Mouse (Mus musculus) forebrain, embryonic 16.5 days (tissue): ENCODE data around the gene Poln. TPM values are rescaled to one million over a fixed set of nuclear protein-coding genes. Genes with fewer than 3 reads are reported as not detected.

Source experiments
- ATAC-seq: fragments of 200-750 bp; cut with Nextera tagmentation; 2 replicates; pipeline ENCODE4 v1.8.0; 2017; ENCODE audit warnings: mild to moderate bottlenecking, moderate library complexity
- H3K27ac ChIP-seq: fragments of 300-500 bp; sonication (generic); 2 replicates; pipeline ENCODE4 v1.5.1; 2014; ENCODE audit warnings: low read length, control low read depth
- H3K27me3 ChIP-seq: fragments of 300-500 bp; sonication (generic); replicated peaks from 2 replicates; pipeline ENCODE4 v1.6.1; 2014; ENCODE audit warnings: low read length; ENCODE audit not compliant: control insufficient read depth, insufficient read depth
- H3K36me3 ChIP-seq: fragments of 300-500 bp; sonication (generic); 2 replicates; pipeline ENCODE4 v1.6.1; 2014; ENCODE audit not compliant: control insufficient read depth, insufficient read depth
- H3K4me1 ChIP-seq: fragments of 300-500 bp; sonication (generic); replicated peaks from 2 replicates; pipeline ENCODE4 v1.6.1; 2014; ENCODE audit warnings: low read length; ENCODE audit not compliant: control insufficient read depth, insufficient read depth
- H3K4me2 ChIP-seq: fragments of 300-500 bp; sonication (generic); 2 replicates; pipeline ENCODE4 v1.6.1; 2014; ENCODE audit warnings: mild to moderate bottlenecking, low read length, control low read depth
- H3K4me3 ChIP-seq: fragments of 300-500 bp; sonication (generic); replicated peaks from 2 replicates; pipeline ENCODE4 v1.5.1; 2014; ENCODE audit warnings: mild to moderate bottlenecking, low read length, control low read depth
- H3K9ac ChIP-seq: fragments of 300-500 bp; sonication (generic); replicated peaks from 2 replicates; pipeline ENCODE4 v1.6.1; 2014; ENCODE audit warnings: low read depth, low read length, control low read depth
- H3K9me3 ChIP-seq: fragments of 300-500 bp; sonication (generic); 2 replicates; pipeline ENCODE4 v1.6.1; 2016; ENCODE audit warnings: low read length; ENCODE audit not compliant: control insufficient read depth
- WGBS: fragments of 180-500 bp; shearing (Covaris S2); extraction: QIAGEN DNeasy Blood & Tissue Kit; methylation state at CpG from one replicate; pipeline ENCODE4 v1.1.7; 2014; 5-methylcytosine and 5-hydroxymethylcytosine counted together
- polyA plus RNA-seq: library from polyadenylated mRNA; unstranded; fragments of >200 nt; fragmentation: Nextera tagmentation; extraction: Ambion mirVana; gene quantifications from 2 replicates; pipeline ENCODE4 v1.2.1, GENCODE M21; 2015

The Poln gene
- polyA plus RNA-seq, 1 experiment from 2014 or later: 0.73 TPM

- H3K9me3 ChIP-seq: no peaks in the 10 kb centered on the region
- no peak for ATAC-seq
- H3K4me1 ChIP-seq: peaks cover 9% of the 10 kb centered on the region
- 70% methylated on average over 4 of the region's 4 CpGs for WGBS
- H3K27ac ChIP-seq: no peak overlapping the region
- no peaks in the 10 kb centered on the region for H3K27me3 ChIP-seq
- no peak overlapping the region for H3K4me3 ChIP-seq
- H3K4me2 ChIP-seq: no peak overlapping the region
- H3K9ac ChIP-seq: no peak overlapping the region
- H3K36me3 ChIP-seq: no peaks in the 10 kb centered on the region
These were observed 32.8 kb upstream of the Poln start for GRCm38 (mm10) chr5:34202006-34202405.

- no peak overlapping the region for H3K9ac ChIP-seq
- no peaks in the 10 kb centered on the region for H3K27me3 ChIP-seq
- WGBS: 56% methylated on average over 2 of the region's 2 CpGs
- ATAC-seq: no peak
- H3K4me2 ChIP-seq: no peak overlapping the region
- H3K36me3 ChIP-seq: no peaks in the 10 kb centered on the region
- no peaks in the 10 kb centered on the region for H3K9me3 ChIP-seq
- H3K4me3 ChIP-seq: no peak overlapping the region
- H3K27ac ChIP-seq: no peak overlapping the region
- H3K4me1 ChIP-seq: peaks cover 11% of the 10 kb centered on the region
These were observed 32.1 kb upstream of the Poln start for GRCm38 (mm10) chr5:34201396-34201795.

GRCm38 (mm10) chr5:34198615-34199014 lies 29.4 kb upstream of the Poln start:
- Histone ChIP-seq H3K4me3 (no peak overlapping the region), H3K9ac (no peak overlapping the region), H3K36me3 (no peaks in the 10 kb centered on the region), H3K27ac (no peak overlapping the region), H3K4me2 (no peak overlapping the region), H3K27me3 (no peaks in the 10 kb centered on the region), H3K4me1 (peaks cover 11% of the 10 kb centered on the region), H3K9me3 (no peaks in the 10 kb centered on the region)
- WGBS: 91% methylated on average over 6 of the region's 6 CpGs
- ATAC-seq: no peak

GRCm38 (mm10) chr5:34197243-34197642 lies 28.0 kb upstream of the Poln start:
- no peaks in the 10 kb centered on the region for H3K27me3 ChIP-seq
- H3K4me3 ChIP-seq: no peak overlapping the region
- no peak overlapping the region for H3K9ac ChIP-seq
- peaks cover 11% of the 10 kb centered on the region for H3K4me1 ChIP-seq
- no peaks in the 10 kb centered on the region for H3K36me3 ChIP-seq
- no peak overlapping the region for H3K4me2 ChIP-seq
- WGBS: 79% methylated on average over 4 of the region's 4 CpGs
- ATAC-seq: peak; percentile 57
- H3K27ac ChIP-seq: no peak overlapping the region
- no peaks in the 10 kb centered on the region for H3K9me3 ChIP-seq

GRCm38 (mm10) chr5:34196423-34196822 lies 27.2 kb upstream of the Poln start:
- ATAC-seq: no peak
- Histone ChIP-seq H3K4me3 (no peak overlapping the region), H3K27ac (no peak overlapping the region), H3K9me3 (no peaks in the 10 kb centered on the region), H3K27me3 (no peaks in the 10 kb centered on the region), H3K4me2 (no peak overlapping the region), H3K4me1 (peaks cover 11% of the 10 kb centered on the region), H3K36me3 (no peaks in the 10 kb centered on the region), H3K9ac (no peak overlapping the region)
- 80% methylated on average over 7 of the region's 7 CpGs for WGBS

- Histone ChIP-seq H3K4me2 (no peak overlapping the region), H3K4me3 (no peak overlapping the region), H3K27ac (no peak overlapping the region), H3K9me3 (no peaks in the 10 kb centered on the region), H3K4me1 (peaks cover 8% of the 10 kb centered on the region), H3K36me3 (no peaks in the 10 kb centered on the region), H3K9ac (no peak overlapping the region), H3K27me3 (no peaks in the 10 kb centered on the region)
- no peak for ATAC-seq
- WGBS: 94% methylated on average over 12 of the region's 12 CpGs
These were observed 26.5 kb upstream of the Poln start for GRCm38 (mm10) chr5:34195786-34196185.

GRCm38 (mm10) chr5:34194975-34195662 lies 25.9 kb upstream of the Poln start:
- WGBS: 82% methylated on average over 6 of the region's 6 CpGs
- peaks cover 8% of the 10 kb centered on the region for H3K4me1 ChIP-seq
- H3K4me2 ChIP-seq: no peak overlapping the region
- H3K9ac ChIP-seq: no peak overlapping the region
- H3K27me3 ChIP-seq: no peaks in the 10 kb centered on the region
- H3K27ac ChIP-seq: no peak overlapping the region
- H3K4me3 ChIP-seq: no peak overlapping the region
- ATAC-seq: no peak
- no peaks in the 10 kb centered on the region for H3K36me3 ChIP-seq
- no peaks in the 10 kb centered on the region for H3K9me3 ChIP-seq

- H3K4me1 ChIP-seq: peaks cover 8% of the 10 kb centered on the region
- H3K9me3 ChIP-seq: no peaks in the 10 kb centered on the region
- no peak overlapping the region for H3K27ac ChIP-seq
- no peak overlapping the region for H3K4me2 ChIP-seq
- H3K36me3 ChIP-seq: no peaks in the 10 kb centered on the region
- H3K4me3 ChIP-seq: no peak overlapping the region
- no peak for ATAC-seq
- WGBS: 52% methylated on average over 1 of the region's 1 CpGs
- H3K9ac ChIP-seq: no peak overlapping the region
- H3K27me3 ChIP-seq: no peaks in the 10 kb centered on the region
These were observed 25.2 kb upstream of the Poln start for GRCm38 (mm10) chr5:34194426-34194825.

GRCm38 (mm10) chr5:34191843-34192242 lies 22.6 kb upstream of the Poln start:
- Histone ChIP-seq H3K9me3 (no peaks in the 10 kb centered on the region), H3K4me3 (no peak overlapping the region), H3K27me3 (0 out of 2 replicates have a peak, but pooled peaks cover 2% of the 10 kb centered on the region), H3K9ac (no peak overlapping the region), H3K4me1 (peaks cover 7% of the 10 kb centered on the region), H3K4me2 (no peak overlapping the region), H3K36me3 (no peaks in the 10 kb centered on the region), H3K27ac (no peak overlapping the region)
- no peak for ATAC-seq
- WGBS: 77% methylated on average over 4 of the region's 4 CpGs

- no peak for ATAC-seq
- Histone ChIP-seq H3K27ac (no peak overlapping the region), H3K36me3 (no peaks in the 10 kb centered on the region), H3K9ac (no peak overlapping the region), H3K4me1 (peaks cover 14% of the 10 kb centered on the region), H3K4me2 (no peak overlapping the region), H3K27me3 (0 out of 2 replicates have a peak, but pooled peaks cover 2% of the 10 kb centered on the region), H3K9me3 (no peaks in the 10 kb centered on the region), H3K4me3 (no peak overlapping the region)
- WGBS: 50% methylated on average over 4 of the region's 4 CpGs
These were observed 21.8 kb upstream of the Poln start for GRCm38 (mm10) chr5:34191021-34191420.
